Mouse (Mus musculus): Measurements from ENCODE around the gene Gm4778. TPM values are rescaled to one million over a fixed set of nuclear protein-coding genes. Genes with fewer than 3 reads are reported as not detected.

The Gm4778 gene
- polyA plus RNA-seq, 1 experiment from 2014 or later = not detected

Other genes starting within 250 kb of the Gm4778 start
- gene Gm9125, start 209.2 kb upstream of the Gm4778 start, polyA plus RNA-seq (2014; fragmentation: Nextera tagmentation; extraction: Ambion mirVana) = not detected in 2 replicates
- gene Gm10697, start 191.4 kb upstream of the Gm4778 start, polyA plus RNA-seq (2014; fragmentation: Nextera tagmentation; extraction: Ambion mirVana) = not detected in 2 replicates
- gene Gm10696, start 85.8 kb upstream of the Gm4778 start, polyA plus RNA-seq (2014; fragmentation: Nextera tagmentation; extraction: Ambion mirVana) = not detected in 2 replicates
- gene Gm5286, start 67.3 kb upstream of the Gm4778 start, polyA plus RNA-seq (2014; fragmentation: Nextera tagmentation; extraction: Ambion mirVana) = not detected in 2 replicates
- gene Them4, start 46.1 kb downstream of the Gm4778 start, polyA plus RNA-seq (2014; fragmentation: Nextera tagmentation; extraction: Ambion mirVana) = 14.8 TPM in 2 replicates
- 0.19 TPM in 1 of 2 replicates, not detected in the other for gene Them5, start 78.1 kb downstream of the Gm4778 start, polyA plus RNA-seq (2014; fragmentation: Nextera tagmentation; extraction: Ambion mirVana)
- 1.4 and 1.6 TPM in 2 replicates for gene C2cd4d, start 98.4 kb downstream of the Gm4778 start, polyA plus RNA-seq (2014; fragmentation: Nextera tagmentation; extraction: Ambion mirVana)
- gene Rorc, start 108.8 kb downstream of the Gm4778 start, polyA plus RNA-seq (2014; fragmentation: Nextera tagmentation; extraction: Ambion mirVana) = 0.28 TPM in 1 of 2 replicates, not detected in the other
- 0.33 and 0.46 TPM in 2 replicates for gene Lingo4, start 134.5 kb downstream of the Gm4778 start, polyA plus RNA-seq (2014; fragmentation: Nextera tagmentation; extraction: Ambion mirVana)
- 43.8 and 48.1 TPM in 2 replicates for gene Tdrkh, start 149.2 kb downstream of the Gm4778 start, polyA plus RNA-seq (2014; fragmentation: Nextera tagmentation; extraction: Ambion mirVana)
- 64.7 and 68.3 TPM in 2 replicates for gene Mrpl9, start 179.3 kb downstream of the Gm4778 start, polyA plus RNA-seq (2014; fragmentation: Nextera tagmentation; extraction: Ambion mirVana)
- gene Oaz3, start 179.9 kb downstream of the Gm4778 start, polyA plus RNA-seq (2014; fragmentation: Nextera tagmentation; extraction: Ambion mirVana) = 0.23 and 0.41 TPM in 2 replicates
- gene Celf3, start 214.3 kb downstream of the Gm4778 start, polyA plus RNA-seq (2014; fragmentation: Nextera tagmentation; extraction: Ambion mirVana) = 143 and 154 TPM in 2 replicates
- 9.3 and 9.5 TPM in 2 replicates for gene Riiad1, start 216.3 kb downstream of the Gm4778 start, polyA plus RNA-seq (2014; fragmentation: Nextera tagmentation; extraction: Ambion mirVana)

Data from neural tube, embryonic 11.5 days (tissue).